Mouse (Mus musculus) stomach, embryonic 14.5 days (tissue): ENCODE results near the gene Rpsa. TPM values are rescaled to one million over a fixed set of nuclear protein-coding genes. Genes with fewer than 3 reads are reported as not detected.
A peak's percentile ranks its signal among the peaks of the same experiment; 100 is the strongest.

Experiments
- ATAC-seq: fragments of 200-750 bp; cut with Nextera tagmentation; 2 replicates; pipeline ENCODE4 v1.8.0; 2017; ENCODE audit warnings: low read depth, moderate TSS enrichment; ENCODE audit not compliant: insufficient number of reproducible peaks, insufficient read depth, low FRiP score
- H3K27ac ChIP-seq: fragments of 300-500 bp; sonication (generic); 2 replicates; pipeline ENCODE4 v1.5.1; 2014; ENCODE audit warnings: mild to moderate bottlenecking, low read length, moderate library complexity, mixed read lengths
- H3K27me3 ChIP-seq: fragments of 300-500 bp; sonication (generic); 2 replicates; pipeline ENCODE4 v1.6.1; 2014; ENCODE audit warnings: low read length, control low read depth, mixed read lengths; ENCODE audit not compliant: control insufficient read depth, insufficient read depth
- H3K36me3 ChIP-seq: fragments of 300-500 bp; sonication (generic); 2 replicates; pipeline ENCODE4 v1.6.1; 2014; ENCODE audit warnings: mild to moderate bottlenecking, control low read depth, low read length, moderate library complexity, mixed read lengths; ENCODE audit not compliant: control insufficient read depth, insufficient read depth
- H3K4me1 ChIP-seq: fragments of 300-500 bp; sonication (generic); 2 replicates; pipeline ENCODE4 v1.6.1; 2014; ENCODE audit warnings: low read length, control low read depth, mixed read lengths; ENCODE audit not compliant: control insufficient read depth, insufficient read depth
- H3K4me2 ChIP-seq: fragments of 300-500 bp; sonication (generic); replicated peaks from 2 replicates; pipeline ENCODE4 v1.6.1; 2014; ENCODE audit warnings: low read depth, low read length, control low read depth
- H3K4me3 ChIP-seq: fragments of 300-500 bp; sonication (generic); 2 replicates; pipeline ENCODE4 v1.5.1; 2014; ENCODE audit warnings: low read depth, low read length, control low read depth
- H3K9ac ChIP-seq: fragments of 300-500 bp; sonication (generic); replicated peaks from 2 replicates; pipeline ENCODE4 v1.6.1; 2014; ENCODE audit warnings: low read depth, mild to moderate bottlenecking, control low read depth, low read length, moderate library complexity, mixed read lengths
- H3K9me3 ChIP-seq: fragments of 300-500 bp; sonication (generic); 2 replicates; pipeline ENCODE4 v1.6.1; 2016; ENCODE audit warnings: low read depth, low read length, control low read depth; ENCODE audit not compliant: control insufficient read depth
- WGBS: fragments of 180-500 bp; shearing (Covaris S2); extraction: QIAGEN DNeasy Blood & Tissue Kit; methylation state at CpG from one replicate; pipeline ENCODE4 v1.1.7; 2014; 5-methylcytosine and 5-hydroxymethylcytosine counted together
- polyA plus RNA-seq: library from polyadenylated mRNA; unstranded; fragments of >200 nt; fragmentation: Nextera tagmentation; extraction: Ambion mirVana; gene quantifications from 2 replicates; pipeline ENCODE4 v1.2.1, GENCODE M21; 2014

Rpsa gene
- polyA plus RNA-seq, 1 experiment from 2014 or later: 2,010 TPM

- peaks cover 18% of the 10 kb centered on the region for H3K36me3 ChIP-seq
- 0 out of 2 replicates have a peak, but pooled peaks cover 5% of the 10 kb centered on the region for H3K4me1 ChIP-seq
- H3K4me2 ChIP-seq: no peak overlapping the region
- no peak overlapping the region for H3K9ac ChIP-seq
- no peaks in the 10 kb centered on the region for H3K27me3 ChIP-seq
- H3K9me3 ChIP-seq: no peaks in the 10 kb centered on the region
- WGBS: 73% methylated on average over 8 of the region's 8 CpGs
- peak overlapping the region; percentile 33; the same call in 1 of the 2 replicates for H3K27ac ChIP-seq
- no peak overlapping the region for H3K4me3 ChIP-seq
- peak; percentile 61 for ATAC-seq
Measured at GRCm38 (mm10) chr9:120116184-120116624, 11.3 kb upstream of the Rpsa start.

GRCm38 (mm10) chr9:120118212-120118611 is 9.3 kb upstream of the Rpsa start:
- H3K4me1 ChIP-seq: 0 out of 2 replicates have a peak, but pooled peaks cover 4% of the 10 kb centered on the region
- peaks cover 27% of the 10 kb centered on the region for H3K36me3 ChIP-seq
- no peak overlapping the region for H3K4me3 ChIP-seq
- no peaks in the 10 kb centered on the region for H3K9me3 ChIP-seq
- H3K9ac ChIP-seq: no peak overlapping the region
- no peak overlapping the region for H3K27ac ChIP-seq
- WGBS: 86% methylated on average over 4 of the region's 4 CpGs
- no peaks in the 10 kb centered on the region for H3K27me3 ChIP-seq
- no peak for ATAC-seq
- H3K4me2 ChIP-seq: no peak overlapping the region

GRCm38 (mm10) chr9:120120503-120120902 is 7.0 kb upstream of the Rpsa start:
- H3K9me3 ChIP-seq: no peaks in the 10 kb centered on the region
- H3K36me3 ChIP-seq: peaks cover 39% of the 10 kb centered on the region
- H3K4me3 ChIP-seq: no peak overlapping the region
- 0 out of 2 replicates have a peak, but pooled peaks cover 2% of the 10 kb centered on the region for H3K4me1 ChIP-seq
- H3K4me2 ChIP-seq: no peak overlapping the region
- H3K9ac ChIP-seq: no peak overlapping the region
- no peak for ATAC-seq
- no peaks in the 10 kb centered on the region for H3K27me3 ChIP-seq
- H3K27ac ChIP-seq: no peak overlapping the region
- 94% methylated on average over 7 of the region's 7 CpGs for WGBS

- peak; percentile 4; the same call in 1 of the 2 replicates for ATAC-seq
- Histone ChIP-seq H3K4me1 (peaks cover 11% of the 10 kb centered on the region), H3K9me3 (no peaks in the 10 kb centered on the region), H3K27me3 (no peaks in the 10 kb centered on the region), H3K9ac (peak overlapping the region; percentile 45), H3K36me3 (peaks cover 50% of the 10 kb centered on the region), H3K4me3 (peak overlapping the region; percentile 34), H3K27ac (peak overlapping the region; percentile 89), H3K4me2 (peak overlapping the region; percentile 45)
- WGBS: 56% methylated on average over 11 of the region's 11 CpGs
Measured at GRCm38 (mm10) chr9:120126868-120127267, 621 bp upstream of the Rpsa start.

GRCm38 (mm10) chr9:120129276-120129675 is 1.8 kb downstream of the Rpsa start:
- ATAC-seq: no peak
- Histone ChIP-seq H3K4me3 (peak overlapping the region; percentile 100), H3K27me3 (no peaks in the 10 kb centered on the region), H3K9ac (peak overlapping the region; percentile 100), H3K36me3 (peaks cover 42% of the 10 kb centered on the region), H3K27ac (0 out of 2 replicates have a peak overlapping the region, but pooled peaks have one; percentile 94), H3K9me3 (no peaks in the 10 kb centered on the region), H3K4me1 (peaks cover 11% of the 10 kb centered on the region), H3K4me2 (peak overlapping the region; percentile 83)
- 66% methylated on average over 10 of the region's 10 CpGs for WGBS

- H3K4me1 ChIP-seq: peaks cover 11% of the 10 kb centered on the region
- peaks cover 41% of the 10 kb centered on the region for H3K36me3 ChIP-seq
- no peak overlapping the region for H3K4me3 ChIP-seq
- no peak overlapping the region for H3K27ac ChIP-seq
- H3K9ac ChIP-seq: no peak overlapping the region
- no peaks in the 10 kb centered on the region for H3K27me3 ChIP-seq
- ATAC-seq: no peak
- no peak overlapping the region for H3K4me2 ChIP-seq
- H3K9me3 ChIP-seq: no peaks in the 10 kb centered on the region
- WGBS: 86% methylated on average over 3 of the region's 3 CpGs
Measured at GRCm38 (mm10) chr9:120131784-120132288, 4.3 kb downstream of the Rpsa start.

- Histone ChIP-seq H3K9ac (no peak overlapping the region), H3K27me3 (no peaks in the 10 kb centered on the region), H3K9me3 (no peaks in the 10 kb centered on the region), H3K4me2 (no peak overlapping the region), H3K36me3 (peaks cover 41% of the 10 kb centered on the region), H3K27ac (no peak overlapping the region; the same call in 1 of the 2 replicates), H3K4me3 (no peak overlapping the region), H3K4me1 (peaks cover 11% of the 10 kb centered on the region)
- 41% methylated on average over 8 of the region's 8 CpGs for WGBS
- no peak for ATAC-seq
Measured at GRCm38 (mm10) chr9:120132980-120133754, 5.7 kb downstream of the Rpsa start.

DNA sequence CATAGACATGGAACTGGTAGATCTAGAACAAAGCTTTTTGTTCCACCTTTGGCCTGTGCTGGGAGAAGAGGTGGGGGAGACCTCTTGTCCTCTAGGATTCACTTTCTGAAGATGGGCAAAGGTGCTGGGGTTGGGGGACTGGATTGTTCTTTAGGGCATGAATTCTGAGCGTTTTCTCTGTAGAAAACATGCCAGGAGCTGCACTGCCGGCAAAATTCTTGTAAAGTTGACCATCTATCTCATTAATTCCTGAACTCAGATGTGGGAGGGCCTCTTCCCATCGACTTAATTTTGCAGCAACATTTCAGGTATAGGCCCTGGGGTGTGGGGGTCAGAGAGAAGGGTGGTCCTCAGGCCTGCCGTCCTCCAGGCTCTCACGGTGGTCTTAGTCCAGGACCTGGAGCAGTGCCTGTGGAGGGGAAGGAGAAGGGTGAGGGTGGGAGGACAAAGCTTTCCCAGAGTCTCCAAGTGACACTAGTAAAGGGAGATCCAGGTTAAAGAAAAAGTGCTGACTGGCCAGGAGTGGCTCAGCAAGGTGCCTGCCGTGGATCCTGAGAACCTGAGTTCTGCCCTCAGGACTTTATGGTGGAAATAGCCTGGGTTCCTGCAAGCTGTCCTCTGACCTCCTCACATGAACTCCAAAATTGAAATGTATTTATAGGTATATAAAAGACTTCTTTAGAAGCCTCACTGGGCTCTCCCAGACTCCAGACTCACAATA is 6.4 kb downstream of the Rpsa start:
- Histone ChIP-seq H3K4me3 (no peak overlapping the region), H3K36me3 (peaks cover 36% of the 10 kb centered on the region), H3K4me2 (no peak overlapping the region), H3K4me1 (peaks cover 6% of the 10 kb centered on the region), H3K9ac (no peak overlapping the region), H3K9me3 (no peaks in the 10 kb centered on the region), H3K27me3 (no peaks in the 10 kb centered on the region), H3K27ac (no peak overlapping the region)
- WGBS: 41% methylated on average over 6 of the region's 6 CpGs
- ATAC-seq: no peak
